Mouse (Mus musculus) stomach, embryonic 16.5 days (tissue): ENCODE data around the gene Lalba. TPM values are rescaled to one million over a fixed set of nuclear protein-coding genes. Genes with fewer than 3 reads are reported as not detected.
"Not testable (repeated sequence)": the region's sequence is repeated elsewhere in the genome, so short reads cannot be mapped to it uniquely, and the experiment has no call there.

ENCODE experiments used
- ATAC-seq: fragments of 200-750 bp; cut with Nextera tagmentation; 2 replicates; pipeline ENCODE4 v1.8.0; 2017; ENCODE audit warnings: moderate number of reproducible peaks, moderate TSS enrichment; ENCODE audit not compliant: insufficient read depth, low FRiP score
- H3K27ac ChIP-seq: fragments of 300-500 bp; sonication (generic); 2 replicates; pipeline ENCODE4 v1.5.1; 2014; ENCODE audit warnings: low read length
- H3K27me3 ChIP-seq: fragments of 300-500 bp; sonication (generic); 2 replicates; pipeline ENCODE4 v1.6.1; 2014; ENCODE audit warnings: low read length, control low read depth, mixed read lengths; ENCODE audit not compliant: control insufficient read depth, insufficient read depth
- H3K36me3 ChIP-seq: fragments of 300-500 bp; sonication (generic); 2 replicates; pipeline ENCODE4 v1.6.1; 2014; ENCODE audit warnings: low read length; ENCODE audit not compliant: control insufficient read depth, insufficient read depth
- H3K4me1 ChIP-seq: fragments of 300-500 bp; sonication (generic); 2 replicates; pipeline ENCODE4 v1.6.1; 2014; ENCODE audit warnings: low read length, control low read depth, mixed read lengths; ENCODE audit not compliant: control insufficient read depth, insufficient read depth
- H3K4me2 ChIP-seq: fragments of 300-500 bp; sonication (generic); 2 replicates; pipeline ENCODE4 v1.6.1; 2014; ENCODE audit warnings: low read depth, low read length, mixed read lengths
- H3K4me3 ChIP-seq: fragments of 300-500 bp; sonication (generic); replicated peaks from 2 replicates; pipeline ENCODE4 v1.5.1; 2014; ENCODE audit warnings: mild to moderate bottlenecking, low read length
- H3K9ac ChIP-seq: fragments of 300-500 bp; sonication (generic); 2 replicates; pipeline ENCODE4 v1.6.1; 2014; ENCODE audit warnings: low read length
- H3K9me3 ChIP-seq: fragments of 300-500 bp; sonication (generic); replicated peaks from 2 replicates; pipeline ENCODE4 v1.6.1; 2016; ENCODE audit warnings: low read length, control low read depth; ENCODE audit not compliant: control insufficient read depth
- WGBS: fragments of 180-500 bp; shearing (Covaris S2); extraction: QIAGEN DNeasy Blood & Tissue Kit; methylation state at CpG from one replicate; pipeline ENCODE4 v1.1.7; 2014; 5-methylcytosine and 5-hydroxymethylcytosine counted together
- polyA plus RNA-seq: library from polyadenylated mRNA; unstranded; fragments of >200 nt; fragmentation: Nextera tagmentation; extraction: Ambion mirVana; gene quantifications from 2 replicates; pipeline ENCODE4 v1.2.1, GENCODE M21; 2015

Lalba gene
- polyA plus RNA-seq, 1 experiment from 2014 or later = 0.25 TPM

DNA sequence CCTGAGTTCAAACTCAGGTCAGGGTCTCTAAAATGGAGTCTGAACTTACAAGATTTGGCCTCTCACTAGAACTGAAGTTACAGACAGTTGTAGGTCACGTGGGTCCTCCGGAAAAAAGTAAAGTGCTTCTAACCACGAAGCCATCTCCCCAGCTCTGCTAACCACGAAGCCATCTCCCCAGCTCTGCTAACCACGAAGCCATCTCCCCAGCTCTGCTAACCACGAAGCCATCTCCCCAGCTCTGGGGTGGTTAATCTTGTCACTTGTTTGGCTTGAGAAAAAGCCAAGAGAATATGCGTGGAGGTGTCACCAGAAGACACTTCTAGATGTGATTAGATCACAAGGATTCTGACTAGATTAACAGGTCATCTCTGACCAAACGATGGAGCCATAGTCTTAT lies 31.6 kb upstream of the Lalba start:
- Histone ChIP-seq H3K4me2 (no peak overlapping the region), H3K9ac (no peak overlapping the region), H3K27me3 (no peaks in the 10 kb centered on the region), H3K4me3 (no peak overlapping the region), H3K9me3 (no peaks in the 10 kb centered on the region), H3K36me3 (no peaks in the 10 kb centered on the region), H3K27ac (no peak overlapping the region), H3K4me1 (peaks cover 13% of the 10 kb centered on the region; the same call in 1 of the 2 replicates)
- ATAC-seq = no peak
- WGBS = 78% methylated on average over 8 of the region's 8 CpGs

DNA sequence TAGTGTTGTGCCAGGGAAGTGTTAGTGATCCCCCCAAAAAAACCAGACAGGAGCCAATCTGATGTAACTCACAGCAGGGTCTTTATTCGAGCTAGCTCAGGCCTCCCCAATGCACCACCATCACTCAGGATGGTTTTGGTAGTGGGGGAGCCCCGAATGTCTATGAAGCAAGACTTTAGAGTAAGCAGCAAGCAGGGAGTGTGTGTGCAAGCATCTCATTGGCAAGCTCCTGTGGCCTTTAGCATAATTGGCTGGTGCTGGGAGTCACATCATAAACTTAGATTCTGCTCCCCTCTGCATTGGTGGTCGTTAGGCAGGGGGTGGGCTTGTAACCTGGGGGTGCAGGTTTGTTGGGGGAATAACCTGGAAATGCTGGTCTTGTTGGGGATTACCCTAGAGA lies 31.2 kb upstream of the Lalba start:
- peaks cover 13% of the 10 kb centered on the region; the same call in 1 of the 2 replicates for H3K4me1 ChIP-seq
- 62% methylated on average over 3 of the region's 3 CpGs for WGBS
- not testable (repeated sequence) for H3K9ac ChIP-seq, H3K27ac ChIP-seq, H3K9me3 ChIP-seq, ATAC-seq, H3K36me3 ChIP-seq, H3K4me3 ChIP-seq, H3K4me2 ChIP-seq, H3K27me3 ChIP-seq

DNA sequence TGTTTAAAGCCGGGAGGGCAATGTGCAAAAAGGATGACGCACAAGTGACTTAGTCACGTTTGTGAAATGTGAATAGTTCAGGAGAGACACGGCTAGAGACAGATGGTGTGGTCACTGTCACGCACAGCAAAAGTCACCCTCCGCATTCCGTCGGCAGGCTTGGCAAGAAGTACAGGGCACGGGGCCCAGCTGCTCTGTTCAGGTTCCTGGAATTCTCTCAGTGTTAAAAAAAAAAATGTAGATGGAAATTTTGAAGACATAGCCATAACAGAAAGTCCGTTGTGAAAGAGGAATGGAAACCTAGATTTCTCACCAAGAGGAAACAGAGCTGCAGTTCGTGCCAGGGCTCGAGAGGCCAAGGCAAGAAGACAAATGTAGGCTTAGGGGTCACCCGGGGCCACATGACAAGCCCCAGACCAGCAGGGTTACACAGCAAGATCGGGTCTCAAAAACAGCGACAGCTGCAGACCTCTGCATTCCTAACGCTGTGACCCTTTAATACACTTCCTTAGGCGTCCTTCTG lies 30.3 kb upstream of the Lalba start:
- no peak overlapping the region for H3K4me3 ChIP-seq
- no peak overlapping the region for H3K4me2 ChIP-seq
- H3K9me3 ChIP-seq = no peaks in the 10 kb centered on the region
- no peaks in the 10 kb centered on the region for H3K27me3 ChIP-seq
- H3K9ac ChIP-seq = no peak overlapping the region
- peaks cover 13% of the 10 kb centered on the region; the same call in 1 of the 2 replicates for H3K4me1 ChIP-seq
- WGBS = 32% methylated on average over 17 of the region's 17 CpGs
- no peaks in the 10 kb centered on the region for H3K36me3 ChIP-seq
- no peak overlapping the region for H3K27ac ChIP-seq
- ATAC-seq = no peak

DNA sequence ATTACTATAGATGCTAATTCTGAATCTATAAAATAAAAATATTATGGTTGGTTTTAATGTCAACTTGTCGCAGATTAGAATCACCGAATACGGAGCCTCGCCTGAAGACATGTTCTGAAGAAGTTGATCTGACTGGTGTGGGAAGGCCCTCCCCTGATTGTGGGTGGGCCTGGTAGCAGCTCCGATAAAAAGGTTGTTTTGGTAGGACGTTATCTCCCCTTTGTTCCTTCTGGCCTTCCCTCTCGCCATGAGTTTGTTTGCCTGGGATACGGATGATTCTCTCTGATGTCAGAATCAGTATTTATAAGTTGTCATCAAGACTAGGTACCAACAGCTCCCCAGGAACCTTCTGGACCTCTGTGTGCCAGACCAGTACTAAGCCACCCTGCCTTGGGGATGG lies 29.7 kb upstream of the Lalba start:
- no peaks in the 10 kb centered on the region for H3K36me3 ChIP-seq
- no peak overlapping the region for H3K4me3 ChIP-seq
- no peak overlapping the region for H3K4me2 ChIP-seq
- no peaks in the 10 kb centered on the region for H3K9me3 ChIP-seq
- 52% methylated on average over 8 of the region's 8 CpGs for WGBS
- H3K4me1 ChIP-seq = peaks cover 13% of the 10 kb centered on the region; the same call in 1 of the 2 replicates
- H3K27ac ChIP-seq = no peak overlapping the region
- no peak for ATAC-seq
- no peaks in the 10 kb centered on the region for H3K27me3 ChIP-seq
- H3K9ac ChIP-seq = no peak overlapping the region

DNA sequence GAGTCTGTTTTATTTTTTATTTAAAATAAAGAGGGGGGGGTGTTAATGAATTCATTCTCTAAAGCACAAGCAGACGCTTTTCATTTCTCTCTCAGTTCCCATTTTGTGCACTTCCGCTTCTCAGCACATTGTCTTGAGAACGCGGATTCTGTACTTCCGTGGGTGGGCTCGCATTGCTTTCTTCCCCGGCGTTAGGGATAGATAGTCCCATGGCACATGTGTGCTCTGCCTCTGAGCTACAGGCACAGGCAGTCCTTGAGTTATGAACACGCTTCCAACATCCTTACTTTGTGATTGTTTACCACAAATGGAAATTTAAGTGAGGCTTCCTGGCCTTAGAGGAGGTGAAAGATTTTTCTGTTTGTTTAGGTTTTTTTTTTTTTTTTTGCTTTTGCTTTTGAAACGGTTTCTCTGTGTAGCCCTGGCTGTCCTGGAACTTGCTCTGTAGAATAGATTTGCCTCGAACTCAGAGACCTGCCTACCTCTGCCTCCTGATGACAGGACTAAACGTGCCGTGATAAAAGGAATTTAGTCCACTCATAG lies 28.9 kb upstream of the Lalba start:
- Histone ChIP-seq H3K9ac (no peak overlapping the region), H3K4me1 (peaks cover 13% of the 10 kb centered on the region; the same call in 1 of the 2 replicates), H3K4me2 (no peak overlapping the region), H3K27ac (no peak overlapping the region), H3K36me3 (no peaks in the 10 kb centered on the region), H3K9me3 (no peaks in the 10 kb centered on the region), H3K4me3 (no peak overlapping the region), H3K27me3 (no peaks in the 10 kb centered on the region)
- WGBS = 63% methylated on average over 13 of the region's 13 CpGs
- ATAC-seq = no peak

DNA sequence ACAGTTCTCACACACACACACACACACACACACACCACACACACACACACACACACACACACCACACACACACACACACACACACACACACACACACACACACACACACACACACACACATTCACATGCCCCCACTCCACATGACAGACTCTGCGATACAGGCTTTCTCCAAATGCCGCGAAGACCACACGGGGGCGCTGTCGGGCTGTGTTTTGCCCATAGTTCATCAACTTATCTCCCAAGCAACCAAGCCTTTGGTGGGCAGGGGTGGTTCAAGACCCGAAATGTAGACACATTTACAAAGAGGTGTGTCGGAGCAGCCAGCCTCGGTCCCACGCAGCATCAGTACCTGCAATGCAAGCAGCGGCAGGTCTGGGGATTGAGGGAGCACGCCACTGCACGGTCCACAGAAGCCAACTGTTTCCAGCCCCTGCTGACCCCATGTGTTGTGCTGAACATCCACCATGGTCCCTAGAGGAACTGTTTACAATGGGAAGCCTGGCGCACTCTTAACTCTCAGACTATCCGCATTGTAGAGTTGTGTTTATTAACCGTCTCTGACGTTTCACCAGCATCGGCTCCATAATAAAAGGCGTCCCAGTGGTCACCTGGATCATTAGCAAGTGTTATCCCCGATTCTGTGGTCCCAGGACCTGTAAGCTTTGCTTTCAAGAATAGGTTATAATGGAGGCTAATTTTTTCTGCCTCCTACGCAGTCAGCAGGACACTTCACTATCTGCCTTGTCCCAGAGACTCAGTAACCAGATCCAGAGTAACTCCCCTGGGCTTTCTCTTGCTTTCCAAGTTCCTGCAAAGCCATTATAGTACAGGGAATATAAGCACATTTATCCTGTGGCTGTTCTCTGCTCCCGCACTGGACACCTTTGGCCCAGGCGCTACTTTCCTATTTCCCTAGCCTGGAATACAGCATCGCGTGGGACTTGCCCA lies 28.2 kb upstream of the Lalba start:
- H3K36me3 ChIP-seq = no peaks in the 10 kb centered on the region
- H3K9ac ChIP-seq = no peak overlapping the region
- H3K9me3 ChIP-seq = no peaks in the 10 kb centered on the region
- H3K27me3 ChIP-seq = no peaks in the 10 kb centered on the region
- peaks cover 13% of the 10 kb centered on the region; the same call in 1 of the 2 replicates for H3K4me1 ChIP-seq
- H3K27ac ChIP-seq = no peak overlapping the region
- peak overlapping the region; percentile 56 for H3K4me2 ChIP-seq
- WGBS = 27% methylated on average over 25 of the region's 25 CpGs
- peak overlapping the region; percentile 27; the same call in 1 of the 2 replicates for H3K4me3 ChIP-seq
- no peak; the same call in 1 of the 2 replicates for ATAC-seq

DNA sequence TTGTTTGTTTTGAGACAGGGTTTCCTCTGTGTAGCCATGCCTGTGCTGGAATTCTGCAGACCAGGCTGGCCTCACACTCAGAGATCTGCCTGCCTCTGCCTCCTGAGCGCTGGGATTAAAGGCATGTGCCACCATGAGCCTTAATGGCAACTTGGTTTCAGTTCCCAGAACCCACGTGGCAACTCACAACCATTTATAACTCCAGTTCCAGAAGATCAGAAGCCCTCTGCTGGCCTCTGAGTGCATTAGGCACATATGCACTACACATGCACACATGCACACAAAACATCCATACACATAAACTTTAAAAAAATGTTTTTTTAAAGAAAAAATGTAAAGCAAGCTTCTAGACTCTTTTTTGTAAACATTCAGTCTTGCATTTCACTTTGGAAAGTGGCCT lies 26.9 kb upstream of the Lalba start:
- Histone ChIP-seq H3K4me3 (no peak overlapping the region), H3K27me3 (no peaks in the 10 kb centered on the region), H3K4me2 (no peak overlapping the region), H3K27ac (no peak overlapping the region), H3K4me1 (peaks cover 13% of the 10 kb centered on the region; the same call in 1 of the 2 replicates), H3K9me3 (no peaks in the 10 kb centered on the region), H3K9ac (no peak overlapping the region), H3K36me3 (no peaks in the 10 kb centered on the region)
- ATAC-seq = no peak
- 58% methylated on average over 2 of the region's 2 CpGs for WGBS

DNA sequence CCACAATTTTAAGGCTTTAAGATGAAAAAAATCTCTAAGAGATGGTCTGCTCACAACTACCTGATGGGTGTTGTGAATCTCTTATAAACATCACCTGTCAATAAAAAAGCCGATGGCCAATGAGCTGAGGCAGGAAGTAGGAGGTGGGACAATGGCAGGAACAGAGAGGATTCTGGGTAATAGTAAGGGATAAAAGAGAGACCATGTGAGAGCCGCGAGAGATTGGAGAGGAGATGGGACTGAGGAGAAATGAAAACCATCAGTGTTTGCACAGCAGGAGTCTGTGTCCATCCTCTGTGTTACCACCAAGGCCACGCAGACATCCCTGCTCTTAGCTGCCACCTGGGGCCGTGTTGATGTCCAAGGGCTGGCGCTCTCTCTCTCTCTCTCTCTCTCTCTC lies 24.8 kb upstream of the Lalba start:
- no peaks in the 10 kb centered on the region for H3K36me3 ChIP-seq
- 89% methylated on average over 6 of the region's 6 CpGs for WGBS
- no peaks in the 10 kb centered on the region for H3K27me3 ChIP-seq
- no peaks in the 10 kb centered on the region for H3K9me3 ChIP-seq
- no peak overlapping the region for H3K9ac ChIP-seq
- ATAC-seq = no peak
- no peak overlapping the region for H3K27ac ChIP-seq
- 0 out of 2 replicates have a peak, but pooled peaks cover 3% of the 10 kb centered on the region for H3K4me1 ChIP-seq
- no peak overlapping the region for H3K4me3 ChIP-seq
- no peak overlapping the region for H3K4me2 ChIP-seq
